Mouse (Mus musculus) heart, postnatal 36 days (tissue): ENCODE measurements around the gene Slc9c1. TPM values are rescaled to one million over a fixed set of nuclear protein-coding genes. Genes with fewer than 3 reads are reported as not detected.
A peak's percentile ranks its signal among the peaks of the same experiment; 100 is the strongest.

Experiments used
- DNase-seq, 2 experiments: peaks; one replicate each; pipeline ENCODE4 v3.0.0; 2021 to 2022
- intact Hi-C: fragments of 180-260 bp; cut with DNase I; formaldehyde crosslinking; loops from one replicate; pipeline ENCODE4 v1.15.1; 2025
- total RNA-seq, 2 experiments: library from RNA; stranded (reverse); gene quantifications; 2 replicates each; pipeline ENCODE4 v1.2.3; 2021

Gene Slc9c1
- total RNA-seq, 2 experiments from 2014 or later = not detected

DNA sequence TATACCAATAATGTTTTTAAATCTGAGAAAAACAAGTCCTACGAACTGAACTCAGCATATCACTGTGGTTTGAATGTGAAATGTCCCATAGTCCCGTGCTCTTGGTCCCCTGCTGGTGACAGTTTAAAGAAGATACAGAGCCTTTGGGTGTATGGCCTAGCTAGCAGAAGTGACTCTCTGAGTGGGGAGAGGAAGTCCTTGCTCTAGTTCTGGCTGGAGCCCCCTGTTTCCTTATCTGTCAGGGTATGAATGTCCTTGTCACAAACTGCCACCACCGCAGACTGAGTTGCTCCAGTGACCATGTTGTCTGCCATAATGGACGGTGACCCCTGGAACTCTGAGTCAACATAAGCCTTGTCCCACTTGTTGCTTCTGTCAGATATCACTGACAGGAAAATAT lies 88.1 kb downstream of the Slc9c1 start:
- DNase-seq = no peak
- intact Hi-C loops = no loop called here

- DNase-seq = no peak
- intact Hi-C loops = no loop called here
These were observed 89.7 kb downstream of the Slc9c1 start for GRCm38 (mm10) chr16:45624791-45625190.

DNA sequence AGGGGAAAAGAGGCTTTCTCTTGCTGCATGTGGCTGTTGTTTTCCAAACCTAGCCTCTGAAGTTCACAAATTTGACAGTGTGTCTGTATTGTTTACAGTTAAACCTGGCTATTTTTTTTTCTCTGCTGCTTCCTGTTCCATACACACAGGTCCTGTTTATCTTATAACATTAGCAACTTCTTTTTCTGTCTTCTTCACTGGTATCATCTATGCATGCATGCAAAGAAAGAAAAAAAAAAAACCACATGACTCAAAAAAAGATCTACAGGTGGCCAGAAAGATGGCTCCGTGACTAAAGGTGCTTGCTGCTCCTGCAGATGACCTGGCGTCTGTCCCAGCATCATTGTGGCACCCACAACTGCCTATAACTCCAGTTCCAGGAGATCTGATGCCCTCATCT lies 90.2 kb downstream of the Slc9c1 start:
- intact Hi-C loops = no loop called here
- no peak for DNase-seq

DNA sequence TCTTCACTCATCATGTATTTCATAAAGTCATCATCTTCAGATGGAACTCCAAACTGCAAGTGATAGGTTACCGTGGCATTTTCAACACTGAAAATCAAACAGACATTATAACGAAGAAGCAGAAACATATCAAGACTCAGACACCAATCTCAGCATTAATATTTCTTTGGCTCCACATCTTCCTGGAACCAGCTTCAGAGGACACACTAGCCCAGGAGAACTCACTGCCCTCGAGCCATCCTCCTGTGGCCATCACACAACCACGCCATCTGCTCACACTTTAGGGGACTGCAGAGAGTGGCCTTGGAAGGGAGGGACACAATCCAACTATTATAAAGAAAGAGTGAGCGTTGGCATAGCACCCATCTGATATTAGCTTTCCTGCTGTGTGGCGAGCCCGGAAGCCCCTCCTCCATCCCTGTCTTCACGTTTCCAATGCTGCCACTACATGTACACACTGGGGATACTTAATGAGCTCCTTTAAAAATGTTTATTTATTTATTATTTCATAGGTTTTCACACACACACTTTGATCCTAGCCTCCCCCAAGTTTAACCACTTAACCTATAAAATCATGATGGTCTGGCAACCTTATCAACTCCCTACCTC lies 94.5 kb downstream of the Slc9c1 start:
- no peak for DNase-seq
- intact Hi-C loops = loop anchor here (1.0 to 5.0 kb wide), 4 partner anchors 47 to 432 kb away; no protein-coding TSS in a partner anchor

DNA sequence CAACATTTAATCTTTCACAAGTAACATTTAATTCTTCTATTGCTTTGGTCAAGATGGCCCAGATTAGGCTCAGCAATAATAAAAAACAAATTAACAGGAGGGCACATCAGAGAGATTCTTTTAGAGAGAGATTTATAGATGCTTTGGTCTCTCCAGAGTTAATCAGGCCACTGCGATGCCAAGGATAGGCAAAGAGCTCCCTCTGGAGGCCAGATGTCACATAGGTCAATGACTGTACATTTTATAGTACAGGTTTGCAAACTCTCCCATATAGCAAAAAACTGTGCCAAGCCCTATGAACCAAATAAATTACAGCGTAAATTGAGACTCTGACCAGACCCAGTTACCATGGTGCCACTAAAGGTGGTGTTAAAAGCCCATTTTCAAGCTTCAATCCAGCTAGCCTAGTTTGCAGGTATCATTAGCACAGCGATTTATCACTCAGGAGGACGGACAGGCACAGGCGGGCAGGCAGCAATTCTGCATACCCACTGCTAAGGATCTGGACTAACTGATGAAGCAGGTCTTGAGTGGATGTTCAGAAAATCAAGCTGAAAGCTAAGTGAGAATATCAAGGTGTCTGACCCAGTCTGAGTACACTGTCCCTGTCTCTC lies 95.3 kb downstream of the Slc9c1 start:
- peak; percentile 54 to 71 for DNase-seq
- intact Hi-C loops = loop anchor here (1.0 to 5.0 kb wide), 4 partner anchors 48 to 433 kb away; no protein-coding TSS in a partner anchor

DNA sequence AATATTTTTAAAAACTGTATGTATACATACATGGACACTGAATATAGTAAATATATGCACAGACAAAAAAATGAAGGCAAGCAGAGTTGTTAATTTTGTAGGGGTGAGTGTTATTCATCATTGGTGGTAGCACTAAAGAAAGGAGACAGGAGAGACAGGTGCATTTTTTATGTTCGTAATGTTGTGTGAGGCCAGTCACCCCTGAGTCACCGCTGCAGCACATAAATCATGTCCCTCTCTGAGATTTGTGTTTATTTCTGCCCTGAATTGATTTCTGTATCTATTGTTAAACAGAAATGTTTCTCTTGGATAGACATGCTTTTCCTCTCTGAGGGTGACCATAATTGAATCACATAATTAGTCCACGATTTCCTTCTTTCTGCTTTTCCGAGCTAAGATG lies 97.3 kb downstream of the Slc9c1 start:
- intact Hi-C loops = loop anchor here (5.0 kb wide), 1 partner anchor 215 kb away; no protein-coding TSS in a partner anchor
- DNase-seq = no peak

DNA sequence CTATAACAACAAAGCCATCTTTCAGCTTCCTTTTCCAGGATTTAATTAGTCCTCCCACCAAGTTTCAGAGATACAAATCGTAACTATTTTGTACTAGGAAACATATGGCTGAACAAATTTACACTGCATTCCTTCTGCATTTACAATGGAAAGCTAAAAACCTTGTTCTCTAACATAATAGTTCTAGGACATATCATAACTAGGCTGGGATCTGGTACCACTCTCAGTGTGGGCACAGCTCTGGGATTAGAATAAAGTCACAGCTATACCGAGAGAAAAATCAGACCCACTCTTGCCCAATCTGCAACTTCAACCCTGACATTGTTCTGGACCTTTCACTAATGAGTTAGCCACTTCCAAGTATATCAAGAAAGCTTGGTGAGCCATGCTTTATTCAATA lies 100.7 kb downstream of the Slc9c1 start:
- DNase-seq = no peak
- intact Hi-C loops = no loop called here

DNA sequence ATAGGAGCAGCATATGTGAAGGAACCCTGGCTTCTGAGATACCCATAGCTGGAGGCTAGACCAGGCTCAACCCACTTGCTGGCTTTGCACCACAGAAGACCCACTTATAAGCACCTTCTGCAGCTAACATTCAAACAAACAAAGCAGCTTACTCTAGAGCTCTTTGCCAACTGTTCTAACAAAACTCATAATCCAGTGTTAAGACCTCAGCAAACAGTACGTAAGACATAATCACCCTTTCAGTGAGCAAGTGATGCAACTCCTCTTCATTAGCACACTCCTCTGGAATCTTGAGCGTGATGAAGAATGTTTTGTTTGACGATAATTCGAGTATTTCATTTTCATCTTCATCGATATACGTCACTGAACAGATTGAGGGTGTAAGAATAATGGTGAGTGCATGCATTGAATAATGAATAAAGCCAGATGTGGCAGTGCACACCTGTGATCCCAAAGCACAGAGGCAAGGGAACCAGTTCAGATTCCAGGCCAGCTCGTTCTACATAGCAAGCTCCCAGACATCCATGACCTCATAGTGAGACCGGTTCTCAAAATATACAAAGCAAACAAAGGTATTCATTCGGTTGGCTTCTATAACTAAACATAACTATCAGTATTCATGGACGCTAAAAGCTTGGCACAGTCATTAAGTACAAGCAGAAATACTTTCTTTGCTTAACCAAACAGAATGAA lies 105.1 kb downstream of the Slc9c1 start:
- intact Hi-C loops = no loop called here
- no peak for DNase-seq

DNA sequence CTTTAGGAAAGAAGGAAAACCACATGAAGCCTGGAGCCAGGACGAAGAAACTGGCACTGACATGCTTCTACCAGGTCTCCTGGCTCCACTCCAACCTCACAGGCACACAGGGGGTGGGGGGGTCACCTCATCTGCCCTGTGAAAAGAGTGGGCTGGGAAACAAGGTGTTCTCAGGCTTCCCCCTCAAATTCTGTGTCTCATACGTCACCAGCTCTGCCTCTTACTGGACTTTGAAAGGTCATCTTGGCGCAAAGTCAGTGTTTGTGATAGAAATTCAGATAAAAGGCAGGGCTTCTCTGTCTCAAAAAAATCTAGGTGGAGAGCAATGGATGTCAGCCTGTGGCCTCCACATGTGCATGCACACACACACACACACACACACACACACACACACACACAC lies 106.2 kb downstream of the Slc9c1 start:
- intact Hi-C loops = no loop called here
- no peak for DNase-seq

GRCm38 (mm10) chr16:45643944-45644343 lies 108.8 kb downstream of the Slc9c1 start:
- DNase-seq = no peak
- intact Hi-C loops = no loop called here

DNA sequence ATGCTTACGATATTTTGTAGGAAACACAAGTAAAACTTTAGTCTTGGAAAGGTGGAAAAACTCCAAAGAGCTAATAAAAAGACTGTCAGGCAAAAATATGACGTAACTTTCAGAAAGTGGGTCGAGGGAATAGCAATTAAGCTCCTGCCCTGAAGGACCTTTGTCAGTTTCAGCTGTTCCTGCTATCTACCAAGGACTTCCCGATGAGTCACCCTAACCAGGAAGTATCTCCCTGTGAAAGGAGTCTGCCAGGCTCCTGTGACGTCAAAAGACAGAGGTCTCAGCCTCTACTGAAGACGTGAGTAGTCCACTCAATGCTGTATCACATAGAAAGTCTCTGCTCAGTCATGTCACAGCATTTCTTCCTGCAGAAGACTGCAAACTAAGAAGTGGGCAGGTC lies 109.3 kb downstream of the Slc9c1 start:
- intact Hi-C loops = no loop called here
- no peak for DNase-seq

DNA sequence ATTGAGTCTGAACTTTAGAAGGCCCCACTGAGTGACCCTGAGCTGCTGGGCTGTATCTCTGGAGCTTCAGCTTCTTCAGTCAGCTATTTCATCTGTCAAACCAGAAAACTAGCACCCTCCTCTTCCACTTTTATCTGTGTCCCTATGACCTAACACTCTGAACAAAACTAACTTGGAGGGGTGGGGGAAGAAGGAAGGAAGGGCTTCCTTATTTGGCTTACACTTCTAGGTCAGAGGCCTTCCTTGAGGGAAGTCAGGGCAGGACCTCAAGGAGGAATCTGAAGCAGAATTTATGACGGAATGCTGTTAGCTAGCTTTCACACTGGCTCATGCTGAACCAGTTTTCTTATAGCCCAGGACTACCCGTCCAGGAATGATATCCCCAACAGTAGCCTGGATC lies 116.4 kb downstream of the Slc9c1 start:
- no peak for DNase-seq
- intact Hi-C loops = no loop called here

DNA sequence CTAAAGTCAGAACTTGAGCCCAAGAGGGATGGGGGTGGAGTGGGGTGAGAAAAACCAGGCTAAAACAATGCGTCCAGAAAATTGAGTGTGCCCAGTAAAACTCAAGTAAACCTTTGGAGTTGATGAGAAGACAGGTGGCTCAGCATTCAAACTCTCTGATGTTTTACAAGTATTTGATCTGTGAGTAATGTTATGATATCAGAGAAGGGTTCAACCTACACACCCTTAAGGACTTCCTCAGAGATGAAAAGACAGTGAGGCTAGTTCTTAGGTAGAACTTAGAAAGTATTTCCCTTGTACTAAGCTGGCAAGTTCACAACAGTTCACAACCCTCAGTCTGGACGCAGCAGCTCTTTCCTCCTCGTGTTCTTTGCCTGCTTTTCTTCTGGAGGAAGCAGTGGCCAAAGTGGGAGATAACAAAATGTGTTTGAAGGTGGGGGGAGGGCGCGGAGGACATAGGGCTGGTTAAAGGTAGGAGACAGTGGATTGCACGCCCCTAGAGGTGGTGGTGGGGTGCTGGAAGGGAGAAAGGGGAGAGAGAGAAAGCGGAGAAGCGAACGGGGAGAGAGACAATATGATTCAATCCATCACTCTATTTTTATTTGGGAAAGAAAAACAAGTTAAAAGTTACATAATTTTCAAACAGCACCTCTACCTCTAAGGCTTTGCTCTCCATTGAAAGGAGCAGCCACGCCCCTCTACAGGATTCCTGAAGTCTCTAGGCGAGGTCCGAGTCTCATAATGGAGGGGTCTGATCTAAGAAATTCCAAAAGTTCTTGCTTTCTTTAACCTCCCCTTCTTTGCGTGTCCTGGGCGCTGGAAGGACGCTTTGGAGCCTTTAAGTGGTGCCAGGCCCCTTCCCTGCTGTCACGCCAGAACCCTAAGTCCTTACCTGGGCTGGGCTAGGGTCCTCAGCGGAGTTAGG lies 118.2 kb downstream of the Slc9c1 start:
- intact Hi-C loops = no loop called here
- no peak for DNase-seq

DNA sequence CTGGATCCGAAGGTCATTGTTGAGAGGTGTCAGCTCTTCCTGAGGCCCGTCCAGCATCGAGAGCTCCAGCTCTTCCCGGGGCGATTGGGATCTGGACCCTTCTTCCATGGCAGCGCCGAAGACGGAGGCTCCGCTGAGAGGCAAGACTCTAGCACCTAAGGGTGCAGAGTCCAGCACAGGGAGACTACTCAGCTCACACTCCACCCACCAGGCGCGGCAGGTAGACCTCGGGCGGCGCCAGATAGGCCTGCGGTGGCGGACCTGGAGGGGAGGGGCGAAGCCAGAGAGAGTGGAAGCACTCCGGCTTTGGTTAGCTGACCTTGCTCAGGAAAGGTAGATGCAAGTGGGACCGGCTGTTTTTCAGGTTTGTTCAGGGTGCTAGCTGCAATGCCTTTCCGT lies 118.8 kb downstream of the Slc9c1 start, which contains the start of gene BC016579:
BC016579 (minus strand) TSS at position 135 of the 399 bp plus-strand sequence.
- DNase-seq = no peak
- intact Hi-C loops = no loop called here

DNA sequence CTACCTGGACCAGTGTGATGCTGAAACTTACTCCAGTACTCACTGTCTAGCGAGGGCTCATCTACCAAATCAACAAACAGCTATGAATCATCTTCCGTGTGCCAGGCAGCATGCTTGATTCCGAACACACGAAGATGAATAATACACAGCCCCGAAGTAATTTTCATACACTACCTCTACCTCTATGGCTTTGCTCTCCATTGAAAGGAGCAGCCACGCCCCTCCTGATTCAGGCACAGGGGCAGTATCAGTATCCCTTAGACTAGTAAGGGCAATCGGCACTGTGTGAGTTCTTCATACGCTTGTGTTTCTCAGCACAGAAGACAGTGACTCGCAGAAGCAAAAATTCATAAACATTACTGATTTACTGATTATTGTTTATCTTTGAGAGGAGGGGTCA lies 119.4 kb downstream of the Slc9c1 start:
- intact Hi-C loops = no loop called here
- DNase-seq = no peak

Other genes starting within 250 kb of the Slc9c1 start
- gene Cd200, start 126.3 kb upstream of the Slc9c1 start, total RNA-seq = 10 to 100 TPM; 66.9 to 69.8 TPM
- not detected for gene Gm609, start 42.3 kb upstream of the Slc9c1 start, total RNA-seq
- gene Gm17783, start 3.3 kb upstream of the Slc9c1 start, total RNA-seq = not detected
- under 1 TPM; 0.22 to 0.25 TPM for gene Gcsam, start 75.1 kb downstream of the Slc9c1 start, total RNA-seq
- gene BC016579, start 118.8 kb downstream of the Slc9c1 start, total RNA-seq = not detected
- gene Tmprss7, start 158.3 kb downstream of the Slc9c1 start, total RNA-seq = not detected
- gene Tagln3, start 189.3 kb downstream of the Slc9c1 start, total RNA-seq = under 1 TPM; 0.43 to 0.64 TPM
- 10 to 100 TPM; 15.2 to 17.9 TPM for gene Abhd10, start 207.6 kb downstream of the Slc9c1 start, total RNA-seq